ENCODE assay signal across 13 mouse cellular contexts in genomic region chr12:105832541-105832940, GRCm38 (mm10).
"Had no signal": no experiment of that assay in that cellular context is flagged by ENCODE, and none has a peak within 500 bp of the region (broad histone marks: within the 10 kb centered on the region; RNA-seq: fewer than 3 reads in every experiment).

No protein-coding gene starts in this region.

- H3K27ac ChIP-seq: kidney, postnatal 0 days; limb, embryonic 13.5 days; liver, embryonic 14.5 days; midbrain, embryonic 12.5 days; stomach, postnatal 0 days had no signal

- H3K4me1 ChIP-seq: limb, embryonic 13.5 days; midbrain, embryonic 12.5 days had no signal

- H3K4me3 ChIP-seq: limb, embryonic 13.5 days; midbrain, embryonic 12.5 days had no signal

- DNase-seq: kidney, adult 11 months; kidney, adult 9 months; kidney, postnatal 36 days; layer of hippocampus, postnatal 36 days; lung, adult 18-20 months; right cerebral cortex, postnatal 25 days; thymus, adult 18-20 months; thymus, postnatal 25 days had no signal
